In genomic region chr4:126599971-126600754, GRCm38 (mm10) we compare ENCODE assay signal across 8 mouse cellular contexts. TPM values are rescaled to one million over a fixed set of nuclear protein-coding genes. Genes with fewer than 3 reads are reported as not detected.
DNase-seq lines count a peak whose midpoint lies in the region; ATAC-seq and TF ChIP-seq lines count a peak whose summit lies in the region.

No protein-coding gene starts in this region.

- H3K27ac ChIP-seq in forebrain, embryonic 11.5 days (ENCODE audit: low read depth, low read length), result no peak overlapping the region
- no peak overlapping the region for H3K27ac ChIP-seq in forebrain, embryonic 13.5 days
- H3K27ac ChIP-seq in ES-E14 (ENCODE audit: insufficient read depth, low read depth, low read length, poor library complexity, severe bottlenecking), result no peak overlapping the region
- H3K27ac ChIP-seq in layer of hippocampus, adult 2 months, result no peak overlapping the region

- H3K4me3 ChIP-seq in forebrain, embryonic 11.5 days (ENCODE audit: low read depth, low read length), result no peak overlapping the region
- no peak overlapping the region for H3K4me3 ChIP-seq in forebrain, embryonic 13.5 days
- H3K4me3 ChIP-seq in ES-E14 (ENCODE audit: insufficient read depth in 1 of 2, low read depth in 1 of 2, low read length in 2 of 2, poor library complexity in 1 of 2, severe bottlenecking in 1 of 2), result no peak overlapping the region
- no peak overlapping the region for H3K4me3 ChIP-seq in layer of hippocampus, adult 2 months

- no peak overlapping the region for H3K9ac ChIP-seq in forebrain, embryonic 11.5 days (ENCODE audit: low read length)
- no peak overlapping the region for H3K9ac ChIP-seq in forebrain, embryonic 13.5 days
- no peak overlapping the region for H3K9ac ChIP-seq in ES-E14 (ENCODE audit: insufficient read depth, low read depth, low read length, poor library complexity, severe bottlenecking)

- WGBS in forebrain, embryonic 11.5 days, result 33% methylated on average over 8 of the region's 8 CpGs
- 35% methylated on average over 8 of the region's 8 CpGs for WGBS in forebrain, embryonic 13.5 days

- ATAC-seq in forebrain, embryonic 11.5 days (replicated peaks; ENCODE audit: low FRiP score), result no peak
- ATAC-seq in forebrain, embryonic 13.5 days, result no peak
- ATAC-seq in megakaryocyte, adult 5-6 weeks (ENCODE audit: poor library complexity, severe bottlenecking), result peak; percentile 82

- peak; percentile 96 for TF ChIP-seq CTCF in layer of hippocampus, adult 2 months (conservative IDR thresholded peaks at IDR 0.05)

- peak; percentile 80 for DNase-seq in forebrain, embryonic 11.5 days (ENCODE audit: low spot score)
- peak; percentile 53 for DNase-seq in ES-E14 (ENCODE audit: low read depth, low spot score)
- peak; percentile 31 for DNase-seq in cerebellum, adult 9-11 months
- DNase-seq in gastrocnemius, postnatal 10 days, result peak; percentile 56
- DNase-seq in layer of hippocampus, adult 2 months (ENCODE audit: low spot score in 2 of 2), result peak; percentile 29 to 73
- DNase-seq in right cerebral cortex, postnatal 4 days, result peak; percentile 72

- no peaks in the 10 kb centered on the region for H3K36me3 ChIP-seq in forebrain, embryonic 11.5 days (ENCODE audit: control insufficient read depth, insufficient read depth, low read length)
- no peaks in the 10 kb centered on the region for H3K36me3 ChIP-seq in forebrain, embryonic 13.5 days (ENCODE audit: poor library complexity, severe bottlenecking)
- H3K36me3 ChIP-seq in ES-E14 (ENCODE audit: control insufficient read depth, insufficient read depth, low read length, poor library complexity, severe bottlenecking), result no peaks in the 10 kb centered on the region

- H3K4me2 ChIP-seq in forebrain, embryonic 11.5 days (ENCODE audit: low read depth, low read length, severe bottlenecking), result no peak overlapping the region
- no peak overlapping the region for H3K4me2 ChIP-seq in forebrain, embryonic 13.5 days

- in situ Hi-C loops in ES-E14 (cut with MboI; ENCODE audit: low sequenced_read_pairs in 2 of 2, unreplicated experiment in 2 of 2), result loop anchor here in 1 of 2 experiments (10.0 kb wide), 1 partner anchor 135 kb away; the partner anchor contains the start of gene Tfap2e

- peaks cover 15% of the 10 kb centered on the region for H3K4me1 ChIP-seq in forebrain, embryonic 11.5 days (replicated peaks; ENCODE audit: control insufficient read depth, insufficient read depth, low read length)
- H3K4me1 ChIP-seq in forebrain, embryonic 13.5 days, result peaks cover 14% of the 10 kb centered on the region
- H3K4me1 ChIP-seq in ES-E14 (ENCODE audit: control insufficient read depth in 2 of 2, insufficient read depth in 2 of 2, low read length in 2 of 2, poor library complexity in 1 of 2), result peaks cover 0 to 8% of the 10 kb centered on the region in 2 experiments; a peak in 3 of 4 replicates

- H3K9me3 ChIP-seq in forebrain, embryonic 11.5 days (ENCODE audit: control insufficient read depth, low read length), result no peaks in the 10 kb centered on the region
- H3K9me3 ChIP-seq in forebrain, embryonic 13.5 days (replicated peaks), result no peaks in the 10 kb centered on the region
- H3K9me3 ChIP-seq in ES-E14 (ENCODE audit: control insufficient read depth, insufficient read depth, low read depth, low read length), result no peaks in the 10 kb centered on the region

- peaks cover 13% of the 10 kb centered on the region for H3K27me3 ChIP-seq in forebrain, embryonic 11.5 days (ENCODE audit: control insufficient read depth, insufficient read depth, low read length)
- peaks cover 37% of the 10 kb centered on the region for H3K27me3 ChIP-seq in forebrain, embryonic 13.5 days

TF ChIP-seq in ES-E14, 5 proteins besides CTCF, POLR2A, EP300 and RAD21:
- TF ChIP-seq CHD2 (IDR thresholded peaks at IDR 0.05; ENCODE audit: low read depth, low read length), result no peak
- TF ChIP-seq ZNF384 (IDR thresholded peaks at IDR 0.05; ENCODE audit: low read depth, low read length), result no peak
- TF ChIP-seq HCFC1 (IDR thresholded peaks at IDR 0.05; ENCODE audit: borderline replicate concordance, insufficient read depth, low read length), result no peak
- TF ChIP-seq ZC3H11A (IDR thresholded peaks at IDR 0.05; ENCODE audit: borderline replicate concordance, low read depth, low read length), result peak; percentile 83; the same call in 1 of the 2 replicates
- TF ChIP-seq MAFK (IDR thresholded peaks at IDR 0.05; ENCODE audit: insufficient read depth, low read depth, low read length), result no peak

RNA-seq across cellular contexts. Expression of gene 5730409E04Rik, which starts 9.5 kb away (rescaled TPM):
- 1.7 TPM in 2 replicates for polyA plus RNA-seq in forebrain, embryonic 11.5 days (2014; fragmentation: Nextera tagmentation; extraction: Ambion mirVana)
- polyA plus RNA-seq in forebrain, embryonic 13.5 days (2015; fragmentation: Nextera tagmentation; extraction: Ambion mirVana), result 2.2 and 2.4 TPM in 2 replicates
- total RNA-seq in ES-E14 (2012; rRNA removed), result 1.4 and 1.7 TPM in 2 replicates
- 10 to 100 TPM; 13.1 to 14.7 TPM for total RNA-seq in gastrocnemius, postnatal 10 days (2021)
- total RNA-seq in layer of hippocampus, adult 2 months (2021), result 10 to 100 TPM; 64.3 to 72.3 TPM
- 0.34 and 0.91 TPM in 2 replicates for total RNA-seq in megakaryocyte, adult 5-6 weeks (2015)
- 1.2 and 1.6 TPM in 2 replicates for total RNA-seq in megakaryocyte, adult 5-6 weeks (2017)

RNA-seq across cellular contexts. Expression of gene Clspn, which starts 43.4 kb away (rescaled TPM):
- 62.7 and 71.2 TPM in 2 replicates for polyA plus RNA-seq in forebrain, embryonic 11.5 days (2014; fragmentation: Nextera tagmentation; extraction: Ambion mirVana)
- 41.9 and 43.3 TPM in 2 replicates for polyA plus RNA-seq in forebrain, embryonic 13.5 days (2015; fragmentation: Nextera tagmentation; extraction: Ambion mirVana)
- 22.0 and 26.2 TPM in 2 replicates for total RNA-seq in ES-E14 (2012; rRNA removed)
- total RNA-seq in gastrocnemius, postnatal 10 days (2021), result 1 to 10 TPM; 5.7 to 6.9 TPM
- total RNA-seq in layer of hippocampus, adult 2 months (2021), result 1 to 10 TPM; 1.6 to 2.2 TPM
- total RNA-seq in megakaryocyte, adult 5-6 weeks (2015), result 29.7 and 33.8 TPM in 2 replicates
- 82.6 and 84.1 TPM in 2 replicates for total RNA-seq in megakaryocyte, adult 5-6 weeks (2017)

Comparison
In these comparisons a context has a peak if more than half of its experiments do, and no peak if none do; other contexts are left out.
1. RNA of gene 5730409E04Rik, which starts 9.5 kb away (total RNA-seq): 64.3 to 72.3 TPM in layer of hippocampus, adult 2 months; 13.1 to 14.7 TPM in gastrocnemius, postnatal 10 days, 1.4 to 1.7 TPM in ES-E14 and 0.34 to 1.6 TPM in megakaryocyte, adult 5-6 weeks; every median in the first group is over 4 times any median in the second.
2. Peak in every context shown above with its lines, with median percentiles within 50 percentile points of each other: DNase-seq.